Mouse (Mus musculus): ENCODE measurements around the gene Stab1.

The Stab1 gene

GRCm38 (mm10) chr14:31168425-31168824, at the start of gene Stab1:
Stab1 (minus strand) TSS chr14:31168641.
- DNase-seq (ENCODE audit: low spot score in 2 of 2): no peak

- no peak for DNase-seq (ENCODE audit: low spot score in 2 of 2)
Measured at GRCm38 (mm10) chr14:31217666-31218065, 49.2 kb upstream of the Stab1 start, which contains the start of gene Sema3g. Sema3g (plus strand) TSS chr14:31217860.

DNA sequence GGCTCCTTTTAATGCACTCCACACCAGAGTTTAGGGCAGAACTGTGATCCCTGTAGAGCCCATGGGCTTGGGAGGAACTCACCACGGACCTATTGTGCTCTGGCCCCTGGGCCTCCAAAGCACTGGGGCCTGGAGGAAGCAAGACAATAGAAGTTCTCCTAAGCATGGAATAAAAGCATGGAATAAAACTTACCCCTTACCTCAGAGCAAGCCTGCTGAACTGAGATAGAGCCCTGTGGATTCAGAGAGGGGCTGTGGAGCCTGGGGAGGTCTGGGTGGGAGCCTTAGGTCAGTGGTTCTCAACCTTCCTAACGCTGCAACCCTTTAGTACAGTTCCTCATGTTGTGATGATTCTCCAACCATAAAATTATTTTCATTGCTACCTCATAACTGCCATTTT, 48.4 kb upstream of the Stab1 start, which contains the start of gene Nisch:
TSS of gene Nisch (minus strand) at position 101 of the 400 bp plus-strand sequence.
- DNase-seq (ENCODE audit: low spot score in 2 of 2): no peak

DNA sequence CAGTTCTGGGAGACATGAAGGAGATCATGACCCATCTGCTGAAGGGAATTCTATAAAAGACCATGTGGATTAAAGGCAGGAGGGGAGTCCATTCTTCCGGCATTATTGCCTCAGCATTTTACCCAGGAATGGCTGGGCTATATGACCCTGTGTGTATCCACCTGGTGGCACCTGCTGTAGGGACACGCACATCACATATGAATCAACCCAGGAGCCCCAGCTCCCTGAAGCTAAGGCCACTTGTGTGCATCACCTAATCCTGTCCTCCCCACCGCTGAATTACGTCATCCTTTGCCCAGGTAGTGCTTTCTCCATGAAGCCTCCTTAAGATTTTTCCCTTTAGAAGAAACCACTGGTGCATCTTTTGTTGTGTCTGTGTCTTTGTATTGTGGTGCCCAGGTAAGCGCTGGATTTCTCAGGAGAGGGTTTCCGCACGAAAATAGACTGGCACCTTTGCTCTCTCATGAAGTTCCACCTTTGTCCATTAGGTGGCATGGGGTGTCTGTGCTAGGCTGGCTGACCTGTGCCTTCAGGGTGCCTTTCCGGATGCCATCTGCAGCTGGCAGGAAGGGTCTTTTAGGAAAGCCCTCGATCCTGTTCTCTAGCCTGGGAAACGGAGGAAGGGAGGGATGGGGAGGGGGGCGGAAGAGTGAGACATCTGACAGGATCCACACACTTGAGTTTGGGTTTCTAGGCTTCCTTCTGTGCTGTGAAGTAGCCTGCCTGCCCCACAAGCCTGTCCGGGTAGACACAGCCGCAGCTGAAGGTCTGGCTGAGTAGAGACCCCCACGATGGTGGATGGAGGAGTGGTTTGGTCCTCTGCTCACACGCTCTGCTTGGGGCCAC, 46.9 kb upstream of the Stab1 start:
- peak in 1 of 2 experiments; percentile 43 for DNase-seq (ENCODE audit: low spot score in 2 of 2)

DNA sequence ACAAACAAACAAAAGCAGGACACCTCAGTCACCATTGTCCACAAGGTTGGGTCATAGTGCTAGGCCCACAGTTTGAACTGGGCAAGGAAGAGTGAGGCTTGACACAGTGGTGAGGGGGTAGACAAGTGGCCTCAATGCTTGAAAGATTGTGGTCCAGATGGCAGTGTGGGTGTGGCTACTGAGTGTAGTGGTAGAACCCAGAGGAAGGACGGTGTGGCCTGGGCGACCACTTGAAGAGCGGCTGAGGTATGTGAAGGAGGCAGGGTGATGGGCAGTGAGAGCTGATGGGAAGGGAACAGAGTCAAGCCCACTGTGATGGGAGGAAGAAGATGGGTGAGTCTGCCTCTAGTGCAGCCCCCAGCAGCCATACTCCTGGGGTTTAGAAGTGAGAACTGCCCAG, 46.2 kb upstream of the Stab1 start:
- DNase-seq (ENCODE audit: low spot score in 2 of 2): no peak

GRCm38 (mm10) chr14:31213868-31214267, 45.4 kb upstream of the Stab1 start:
- DNase-seq (ENCODE audit: low spot score in 2 of 2): no peak

- no peak for DNase-seq (ENCODE audit: low spot score in 2 of 2)
Measured at GRCm38 (mm10) chr14:31212499-31212898, 44.1 kb upstream of the Stab1 start.

- no peak for DNase-seq (ENCODE audit: low spot score in 2 of 2)
Measured at GRCm38 (mm10) chr14:31211854-31212253, 43.4 kb upstream of the Stab1 start.

- DNase-seq (ENCODE audit: low spot score in 2 of 2): no peak
Measured at GRCm38 (mm10) chr14:31209133-31209557, 40.7 kb upstream of the Stab1 start.

- DNase-seq (ENCODE audit: low spot score in 2 of 2): no peak
Measured at GRCm38 (mm10) chr14:31208084-31208483, 39.6 kb upstream of the Stab1 start, which contains the start of gene Tnnc1. Tnnc1 (plus strand) TSS chr14:31208312.

- no peak for DNase-seq (ENCODE audit: low spot score in 2 of 2)
Measured at GRCm38 (mm10) chr14:31207070-31207830, 38.8 kb upstream of the Stab1 start.

- peak; percentile 87 to 88 for DNase-seq (ENCODE audit: low spot score in 2 of 2)
Measured at GRCm38 (mm10) chr14:31206472-31206981, 38.1 kb upstream of the Stab1 start.

DNA sequence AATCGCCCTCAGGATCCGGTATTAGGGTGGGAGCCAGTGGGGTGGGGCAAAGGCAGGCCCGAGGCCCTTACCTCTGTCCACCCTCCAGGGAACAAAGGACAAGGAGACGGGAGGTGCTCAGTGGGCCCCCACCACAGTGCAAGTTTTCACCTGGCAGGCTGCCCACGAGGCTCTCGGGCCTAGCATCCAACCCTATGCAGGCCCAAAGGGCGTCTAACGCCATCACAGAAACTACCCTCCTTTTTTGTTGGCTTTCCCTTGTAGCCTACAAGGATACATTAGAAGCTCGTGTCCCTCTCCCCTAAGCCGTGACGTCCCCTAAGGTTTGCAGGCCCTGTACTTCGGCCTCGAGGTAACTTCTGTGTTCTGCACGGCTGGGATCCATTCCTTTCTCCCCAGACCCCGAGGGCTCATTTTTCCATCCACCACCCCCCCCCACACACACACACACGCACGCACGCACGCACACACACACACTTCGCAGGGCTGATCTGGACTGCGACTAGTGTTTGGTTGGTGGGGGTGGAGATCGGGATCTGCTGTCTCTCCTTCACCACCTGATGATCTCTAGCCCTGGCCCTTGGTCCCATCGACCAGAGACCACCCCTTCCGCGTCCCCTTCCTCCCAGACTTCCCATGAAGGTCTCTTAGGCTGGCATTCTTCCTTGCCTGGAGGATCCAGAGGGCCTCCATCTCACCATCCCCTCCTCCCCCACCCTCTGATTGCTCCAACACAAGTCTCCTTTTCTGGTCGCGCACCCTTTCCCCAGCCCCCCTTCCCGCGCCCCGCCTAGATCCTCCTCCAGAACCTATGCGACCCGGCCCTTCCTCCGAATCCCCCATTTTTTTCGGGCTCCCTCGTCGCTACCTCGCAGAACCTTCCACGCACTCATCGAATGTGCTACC, 37.4 kb upstream of the Stab1 start:
- DNase-seq (ENCODE audit: low spot score in 2 of 2): no peak

- no peak for DNase-seq (ENCODE audit: low spot score in 2 of 2)
Measured at GRCm38 (mm10) chr14:31205244-31205561, 36.8 kb upstream of the Stab1 start.

GRCm38 (mm10) chr14:31204844-31205243, 36.4 kb upstream of the Stab1 start:
- DNase-seq (ENCODE audit: low spot score in 2 of 2): no peak

DNA sequence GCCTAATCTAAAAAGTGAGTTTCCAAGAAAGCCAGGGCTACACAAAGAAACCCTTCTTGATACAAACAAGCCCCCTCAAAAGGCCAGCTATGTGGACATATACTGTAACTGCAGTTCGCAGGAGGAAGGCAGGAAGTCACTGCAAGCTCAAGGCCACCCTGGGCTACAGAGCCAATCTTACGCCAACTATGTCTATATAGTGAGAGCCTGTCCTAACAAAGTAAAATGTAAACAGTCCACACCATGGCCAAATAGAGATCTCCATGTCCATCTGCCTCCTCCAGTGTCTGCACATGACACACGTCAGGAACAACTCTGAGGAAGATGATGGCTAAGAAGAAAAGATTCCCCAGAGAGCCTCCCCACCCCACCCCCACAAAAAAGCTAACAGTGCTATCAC, 31.6 kb upstream of the Stab1 start:
- DNase-seq (ENCODE audit: low spot score in 2 of 2): no peak

GRCm38 (mm10) chr14:31199599-31199998, 31.2 kb upstream of the Stab1 start:
- no peak for DNase-seq (ENCODE audit: low spot score in 2 of 2)

DNA sequence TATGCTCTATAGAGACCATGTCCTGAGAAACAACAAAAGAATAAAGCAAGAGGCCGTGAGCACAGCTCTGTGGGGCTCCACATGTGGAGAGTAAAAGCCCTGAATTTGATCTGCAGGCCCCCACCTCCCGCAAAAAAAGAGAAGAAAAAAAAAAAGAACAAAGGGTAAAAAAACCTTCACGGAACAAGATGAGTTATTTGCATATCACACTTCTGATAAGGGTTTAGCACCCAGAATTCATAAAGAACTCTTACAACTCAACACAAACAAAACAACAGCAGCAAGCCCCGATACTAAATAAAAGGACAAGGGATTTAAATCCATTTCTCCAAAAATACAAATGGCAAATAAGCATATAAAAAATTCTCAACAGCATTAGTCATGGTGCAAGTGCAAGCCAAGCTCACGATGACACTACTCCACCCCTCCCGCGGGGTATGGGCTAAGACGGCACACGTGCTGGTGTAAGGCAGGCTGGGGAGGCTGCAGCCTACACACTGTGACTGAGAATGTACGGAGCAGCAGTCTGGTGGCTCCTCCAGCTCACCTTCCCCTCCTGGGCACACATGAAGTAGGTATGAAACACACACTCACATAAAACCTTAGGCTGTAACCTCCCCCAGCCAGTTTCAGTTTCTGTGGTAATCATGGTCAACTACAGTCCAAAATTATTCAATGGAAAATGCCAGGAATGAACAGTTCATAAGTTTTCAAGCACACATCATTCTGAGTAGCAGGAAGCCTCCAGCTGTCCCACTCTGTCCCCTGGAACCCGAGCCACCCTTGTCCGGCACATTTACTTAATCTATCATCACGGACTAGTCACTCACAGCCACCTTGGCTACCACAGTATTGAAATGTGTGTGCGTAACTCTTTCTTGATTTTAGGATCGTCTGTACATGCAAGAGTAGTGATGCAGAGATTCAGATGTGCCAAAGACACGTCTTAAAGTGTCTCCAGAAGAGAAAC, 29.4 kb upstream of the Stab1 start:
- DNase-seq (ENCODE audit: low spot score in 2 of 2): no peak

GRCm38 (mm10) chr14:31195968-31196367, 27.5 kb upstream of the Stab1 start:
- no peak for DNase-seq (ENCODE audit: low spot score in 2 of 2)

- DNase-seq (ENCODE audit: low spot score in 2 of 2): no peak
Measured at GRCm38 (mm10) chr14:31195521-31195920, 27.1 kb upstream of the Stab1 start.
